Mouse (Mus musculus): ENCODE results near the gene Gm2237.
A peak's percentile ranks its signal among the peaks of the same experiment; 100 is the strongest.
"Not testable (repeated sequence)": the region's sequence is repeated elsewhere in the genome, so short reads cannot be mapped to it uniquely, and the experiment has no call there.

The Gm2237 gene

GRCm38 (mm10) chr14:19584804-19585667, at the start of gene Gm2237:
Gm2237 (minus strand) TSS chr14:19585135.
- DNase-seq (ENCODE audit: low read depth, low spot score), result peak; percentile 2

- DNase-seq (ENCODE audit: low read depth, low spot score), result not testable (repeated sequence)
These were observed 17.5 kb upstream of the Gm2237 start, which contains the start of gene Gm5458 for GRCm38 (mm10) chr14:19602481-19602880. Gm5458 (minus strand) TSS chr14:19602581.

- DNase-seq (ENCODE audit: low read depth, low spot score), result not testable (repeated sequence)
These were observed 35.1 kb downstream of the Gm2237 start, which contains the start of gene Gm2244 for GRCm38 (mm10) chr14:19549863-19550262. Gm2244 (minus strand) TSS chr14:19549963.

Data from 3T3-L1 (cell line).